In the genomic region with DNA sequence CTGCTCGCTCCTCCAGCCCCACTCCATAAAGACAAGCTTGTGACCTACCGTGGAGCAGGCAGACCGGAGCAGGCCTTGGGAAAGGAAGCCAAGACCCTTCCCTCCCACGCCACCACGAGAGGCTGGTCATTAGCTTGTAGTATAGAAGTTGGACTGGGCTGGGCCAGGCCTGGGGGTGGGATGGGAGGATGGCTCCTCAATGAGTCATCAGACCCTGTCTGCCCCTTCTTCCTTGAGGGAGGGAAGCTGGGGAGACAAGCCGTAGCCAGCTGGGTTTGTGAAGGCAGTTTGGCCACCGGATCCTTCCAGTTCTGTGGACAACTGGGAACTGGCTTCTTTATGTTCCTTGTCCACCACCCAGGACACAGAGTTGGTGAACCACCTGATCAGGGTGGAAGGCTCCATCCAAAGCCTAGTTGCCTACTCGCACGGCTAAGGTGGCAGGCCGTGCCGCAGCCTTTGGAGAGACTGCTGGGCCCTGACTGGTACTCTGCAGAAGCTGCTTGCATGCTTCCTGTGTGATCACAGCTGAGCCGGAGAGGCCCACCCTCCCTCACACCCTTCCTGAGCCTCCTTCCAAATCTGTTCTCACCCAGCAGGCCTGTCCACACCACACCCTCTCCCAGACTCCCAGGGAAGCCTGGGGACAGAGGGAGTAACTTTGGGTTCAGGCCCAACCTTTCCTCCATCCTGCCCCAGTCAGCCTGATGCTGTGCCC, we compare ENCODE assay signal across 8 mouse cellular contexts. TPM values are rescaled to one million over a fixed set of nuclear protein-coding genes. Genes with fewer than 3 reads are reported as not detected.
A peak's percentile ranks its signal among the peaks of the same experiment; 100 is the strongest.
DNase-seq lines count a peak whose midpoint lies in the region; ATAC-seq lines count a peak whose summit lies in the region.

No protein-coding gene starts in this region.

- H3K27ac ChIP-seq in stomach, embryonic 15.5 days = peak overlapping the region; percentile 78

- peak; percentile 63 for ATAC-seq in stomach, embryonic 15.5 days (ENCODE audit: insufficient read depth, low FRiP score, low read depth)

- no peak overlapping the region for H3K4me3 ChIP-seq in stomach, embryonic 15.5 days (replicated peaks)

- H3K4me1 ChIP-seq in stomach, embryonic 15.5 days = no peaks in the 10 kb centered on the region; the same call in 1 of the 2 replicates

- no peaks in the 10 kb centered on the region for H3K36me3 ChIP-seq in stomach, embryonic 15.5 days

- 48% methylated on average over 12 of the region's 12 CpGs for WGBS in stomach, embryonic 15.5 days

- no peaks in the 10 kb centered on the region for H3K27me3 ChIP-seq in stomach, embryonic 15.5 days (replicated peaks)

- H3K9ac ChIP-seq in stomach, embryonic 15.5 days = no peak overlapping the region

- H3K9me3 ChIP-seq in stomach, embryonic 15.5 days = no peaks in the 10 kb centered on the region

- H3K4me2 ChIP-seq in stomach, embryonic 15.5 days = no peak overlapping the region

- DNase-seq in ovary, postnatal 36 days (ENCODE audit: low spot score) = peak; percentile 36
- no peak for DNase-seq in ovary, postnatal 14 days (ENCODE audit: low spot score)
- DNase-seq in heart, adult 18-20 months = peak; percentile 76 to 89
- peak; percentile 33 for DNase-seq in kidney, adult 9 months
- DNase-seq in cerebellum, postnatal 10 days = no peak
- no peak for DNase-seq in frontal cortex, postnatal 36 days (ENCODE audit: low spot score in 2 of 2)
- DNase-seq in spleen, postnatal 10 days (ENCODE audit: low spot score in 2 of 2) = no peak

RNA-seq across cellular contexts. Expression of gene Nuak2, which starts 30.4 kb away (rescaled TPM):
- 1 to 10 TPM; 4.2 to 4.4 TPM for total RNA-seq in heart, adult 18-20 months (2021)
- 6.1 and 6.5 TPM in 2 replicates for polyA plus RNA-seq in stomach, embryonic 15.5 days (2015; fragmentation: Nextera tagmentation; extraction: Ambion mirVana)

RNA-seq across cellular contexts. Expression of gene Tmcc2, which starts 44.8 kb away (rescaled TPM):
- total RNA-seq in heart, adult 18-20 months (2021) = 10 to 100 TPM; 25.0 to 26.0 TPM
- 20.3 and 52.2 TPM in 2 replicates for polyA plus RNA-seq in stomach, embryonic 15.5 days (2015; fragmentation: Nextera tagmentation; extraction: Ambion mirVana)

RNA-seq across cellular contexts. Expression of gene Klhdc8a, which starts 47.9 kb away (rescaled TPM):
- 10 to 100 TPM; 16.7 to 25.6 TPM for total RNA-seq in heart, adult 18-20 months (2021)
- polyA plus RNA-seq in stomach, embryonic 15.5 days (2015; fragmentation: Nextera tagmentation; extraction: Ambion mirVana) = 0.14 and 0.15 TPM in 2 replicates

Comparison
In these comparisons a context has a peak if more than half of its experiments do, and no peak if none do; other contexts are left out.
1. DNase-seq: peak in ovary, postnatal 36 days (single experiment), heart, adult 18-20 months (2 of 2) and kidney, adult 9 months (single experiment); none in ovary, postnatal 14 days (single experiment), cerebellum, postnatal 10 days (0 of 2), frontal cortex, postnatal 36 days (0 of 2) and spleen, postnatal 10 days (0 of 2).